Mouse (Mus musculus) liver, embryonic 15.5 days (tissue): ENCODE data around the gene Epha4. TPM values are rescaled to one million over a fixed set of nuclear protein-coding genes. Genes with fewer than 3 reads are reported as not detected.

Experiments
- ATAC-seq: fragments of 200-750 bp; cut with Nextera tagmentation; 2 replicates; pipeline ENCODE4 v1.8.0; 2017; ENCODE audit warnings: moderate number of reproducible peaks, mild to moderate bottlenecking, moderate library complexity; ENCODE audit not compliant: insufficient read depth
- H3K27ac ChIP-seq: fragments of 300-500 bp; sonication (generic); replicated peaks from 2 replicates; pipeline ENCODE4 v1.5.1; 2015; ENCODE audit warnings: mild to moderate bottlenecking, inconsistent platforms
- H3K27me3 ChIP-seq: fragments of 300-500 bp; sonication (generic); 2 replicates; pipeline ENCODE4 v1.6.1; 2015; ENCODE audit warnings: mild to moderate bottlenecking, inconsistent platforms
- H3K36me3 ChIP-seq: fragments of 300-500 bp; sonication (generic); replicated peaks from 2 replicates; pipeline ENCODE4 v1.6.1; 2015; ENCODE audit warnings: moderate library complexity, mild to moderate bottlenecking, inconsistent platforms
- H3K4me1 ChIP-seq: fragments of 300-500 bp; sonication (generic); replicated peaks from 2 replicates; pipeline ENCODE4 v1.6.1; 2015; ENCODE audit warnings: inconsistent platforms
- H3K4me2 ChIP-seq: fragments of 300-500 bp; sonication (generic); 2 replicates; pipeline ENCODE4 v1.6.1; 2015; ENCODE audit warnings: moderate library complexity, mild to moderate bottlenecking, inconsistent platforms
- H3K4me3 ChIP-seq: fragments of 300-500 bp; sonication (generic); replicated peaks from 2 replicates; pipeline ENCODE4 v1.5.1; 2015; ENCODE audit warnings: mild to moderate bottlenecking, inconsistent platforms
- H3K9ac ChIP-seq: fragments of 300-500 bp; sonication (generic); 2 replicates; pipeline ENCODE4 v1.6.1; 2015; ENCODE audit warnings: moderate library complexity, mild to moderate bottlenecking, inconsistent platforms
- H3K9me3 ChIP-seq: fragments of 300-500 bp; sonication (generic); replicated peaks from 2 replicates; pipeline ENCODE4 v1.6.1; 2016; ENCODE audit warnings: inconsistent platforms
- WGBS: fragments of 180-500 bp; shearing (Covaris S2); methylation state at CpG from one replicate; pipeline ENCODE4 v1.1.7; 2015; ENCODE audit warnings: mixed read lengths; ENCODE audit not compliant: insufficient replicate concordance; 5-methylcytosine and 5-hydroxymethylcytosine counted together
- polyA plus RNA-seq: library from polyadenylated mRNA; unstranded; fragments of >200 nt; fragmentation: Nextera tagmentation; extraction: Ambion mirVana; gene quantifications from 2 replicates; pipeline ENCODE4 v1.2.1, GENCODE M21; 2015

The Epha4 gene
- polyA plus RNA-seq, 1 experiment from 2014 or later: 0.31 TPM

DNA sequence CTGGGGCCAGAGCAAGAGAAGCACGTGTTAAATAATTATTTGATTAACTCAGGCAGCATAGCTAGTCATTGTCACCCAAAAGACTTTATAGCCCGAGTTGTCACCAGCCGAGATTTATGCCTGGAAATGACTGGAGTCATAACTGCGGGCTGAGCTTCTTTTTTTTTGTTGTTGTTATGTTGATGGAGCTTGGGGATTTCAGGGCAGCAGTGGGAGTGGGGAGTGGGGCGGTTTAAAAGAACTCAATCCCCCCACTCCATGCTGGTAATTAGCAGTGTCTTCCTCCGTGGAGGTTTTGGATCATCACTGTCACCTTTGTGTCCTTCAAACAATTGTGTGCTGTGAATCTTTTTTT is 57.5 kb downstream of the Epha4 start:
- no peak overlapping the region for H3K27ac ChIP-seq
- no peak overlapping the region for H3K4me2 ChIP-seq
- H3K27me3 ChIP-seq: no peaks in the 10 kb centered on the region
- WGBS: 43% methylated on average over 6 of the region's 6 CpGs
- no peak overlapping the region for H3K9ac ChIP-seq
- H3K36me3 ChIP-seq: no peaks in the 10 kb centered on the region
- H3K4me1 ChIP-seq: no peaks in the 10 kb centered on the region
- no peaks in the 10 kb centered on the region for H3K9me3 ChIP-seq
- no peak for ATAC-seq
- H3K4me3 ChIP-seq: no peak overlapping the region

DNA sequence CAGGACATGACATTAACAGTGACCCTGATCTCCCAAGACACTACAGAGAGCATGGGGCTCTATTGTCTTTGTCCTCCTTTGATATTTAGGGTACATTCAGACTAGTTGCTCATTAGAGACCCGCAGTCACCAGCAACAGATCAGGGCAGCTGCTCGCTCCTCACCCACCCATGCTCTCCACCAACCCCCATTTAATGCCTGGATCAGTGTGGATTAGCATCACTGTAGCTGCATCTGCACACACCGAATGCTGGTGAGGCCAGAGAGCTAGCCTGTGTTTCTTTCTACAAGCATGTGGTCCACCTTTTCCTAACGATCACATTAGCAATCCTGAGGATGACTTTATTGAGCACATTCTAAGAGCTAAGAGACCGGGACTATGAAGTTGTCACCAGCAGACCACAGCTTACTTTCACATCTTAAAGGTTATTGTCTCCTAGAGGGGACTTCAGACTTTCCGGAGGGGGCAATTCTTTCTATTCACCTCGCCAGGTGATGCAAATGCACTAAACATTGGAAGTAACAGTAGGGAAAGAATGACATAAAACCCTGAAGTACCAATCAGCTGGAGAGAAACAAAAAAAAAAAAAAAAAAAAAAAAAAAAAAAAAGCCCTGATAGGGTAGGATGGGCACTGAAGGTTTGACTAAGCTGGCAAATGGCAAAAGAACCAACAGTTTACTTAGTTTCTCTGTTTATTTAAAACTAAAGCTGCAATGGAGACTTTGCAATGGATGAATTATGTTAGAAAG is 58.0 kb downstream of the Epha4 start:
- no peaks in the 10 kb centered on the region for H3K9me3 ChIP-seq

DNA sequence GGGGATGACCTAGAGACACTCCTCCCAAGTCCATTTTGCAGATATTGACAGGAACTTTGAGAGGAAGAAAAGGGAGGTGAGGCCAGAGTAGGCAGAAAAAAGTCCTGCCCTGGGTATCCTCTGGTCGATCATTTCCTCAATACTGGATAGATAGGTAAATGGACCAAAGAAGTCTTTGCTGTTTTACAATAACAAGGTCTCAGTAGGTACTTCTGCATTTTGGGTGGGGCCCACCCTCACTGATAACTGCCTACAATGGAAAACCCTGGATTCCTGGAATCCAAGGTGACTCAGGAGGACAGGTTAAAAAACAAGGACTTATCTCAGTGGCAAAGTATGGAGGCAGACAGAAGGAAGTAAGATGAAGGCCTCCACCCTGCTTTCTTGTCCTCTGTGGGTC is 61.1 kb downstream of the Epha4 start:
- Histone ChIP-seq H3K27ac (no peak overlapping the region), H3K4me1 (no peaks in the 10 kb centered on the region), H3K36me3 (no peaks in the 10 kb centered on the region), H3K9me3 (no peaks in the 10 kb centered on the region), H3K4me3 (no peak overlapping the region), H3K4me2 (no peak overlapping the region), H3K9ac (no peak overlapping the region), H3K27me3 (no peaks in the 10 kb centered on the region)
- 51% methylated on average over 1 of the region's 1 CpGs for whole genome bisulfite sequencing
- no peak for ATAC-seq

More for the DNA sequence above, 58.0 kb downstream of the Epha4 start:
- no peaks in the 10 kb centered on the region for H3K4me1 ChIP-seq
- WGBS: 54% methylated on average over 7 of the region's 7 CpGs
- no peaks in the 10 kb centered on the region for H3K27me3 ChIP-seq
- H3K4me3 ChIP-seq: no peak overlapping the region
- H3K4me2 ChIP-seq: no peak overlapping the region
- no peak overlapping the region for H3K9ac ChIP-seq
- H3K27ac ChIP-seq: no peak overlapping the region
- no peak for ATAC-seq
- H3K36me3 ChIP-seq: no peaks in the 10 kb centered on the region

DNA sequence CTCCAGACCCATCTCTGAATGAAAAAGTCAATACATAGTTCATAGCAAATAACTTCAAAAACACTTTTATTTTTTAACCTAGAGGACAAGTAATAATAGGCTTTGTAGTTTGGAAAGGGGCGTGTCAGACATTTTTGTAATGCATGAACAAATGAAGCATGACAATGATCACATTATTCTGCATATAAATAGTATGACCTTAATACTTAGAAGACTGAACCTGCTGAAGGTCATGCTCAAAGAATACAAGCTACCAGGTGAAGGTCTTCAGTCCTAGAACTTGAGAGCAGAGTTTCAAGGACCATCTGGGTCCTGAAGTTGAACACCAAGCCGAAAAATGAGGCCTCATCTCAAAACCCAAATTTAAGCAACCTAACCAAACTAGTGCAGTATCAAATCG is 62.2 kb downstream of the Epha4 start:
- H3K4me2 ChIP-seq: no peak overlapping the region
- no peaks in the 10 kb centered on the region for H3K4me1 ChIP-seq
- WGBS: 59% methylated on average over 3 of the region's 3 CpGs
- no peak overlapping the region for H3K27ac ChIP-seq
- H3K27me3 ChIP-seq: no peaks in the 10 kb centered on the region
- no peak overlapping the region for H3K4me3 ChIP-seq
- no peaks in the 10 kb centered on the region for H3K36me3 ChIP-seq
- no peaks in the 10 kb centered on the region for H3K9me3 ChIP-seq
- H3K9ac ChIP-seq: no peak overlapping the region
- ATAC-seq: no peak

DNA sequence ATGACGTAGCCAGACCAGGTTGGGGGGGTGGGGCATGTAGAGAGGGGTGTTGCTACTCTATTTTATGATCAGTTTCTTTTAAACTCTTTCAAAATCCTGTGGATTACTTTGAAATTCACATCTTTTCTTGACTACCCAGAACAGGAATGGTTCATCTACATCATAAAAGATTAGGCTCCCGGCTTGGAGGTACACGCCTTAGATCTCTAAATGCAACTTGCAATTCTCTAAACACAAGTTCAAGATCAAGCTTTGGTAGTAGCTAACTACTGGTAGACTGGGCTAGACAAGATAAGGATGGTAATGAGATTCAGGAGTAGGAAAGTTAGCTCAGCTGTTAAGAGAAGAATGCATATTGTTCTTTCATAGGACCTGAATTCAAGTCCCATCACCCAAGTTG is 63.3 kb downstream of the Epha4 start:
- ATAC-seq: no peak
- WGBS: 69% methylated on average over 3 of the region's 3 CpGs

DNA sequence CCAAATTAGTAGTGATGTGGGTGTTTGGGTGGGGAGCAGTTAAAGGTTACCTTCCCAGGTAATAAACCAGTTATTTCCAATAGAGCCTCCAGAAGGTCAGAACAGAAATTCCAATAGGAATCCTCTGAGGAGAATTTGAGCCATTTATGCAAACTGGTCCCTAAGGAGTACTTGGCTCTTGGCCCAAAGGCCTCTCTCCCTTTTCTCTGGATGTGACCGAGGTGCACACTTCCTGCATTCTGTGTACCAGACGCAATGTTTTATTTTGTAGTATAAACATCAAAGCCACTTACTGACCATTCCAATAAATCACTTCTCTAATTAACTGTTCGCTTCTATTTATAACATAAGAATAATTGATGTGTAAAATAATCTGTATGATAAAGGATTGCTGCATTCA is 64.7 kb downstream of the Epha4 start:
- H3K4me2 ChIP-seq: no peak overlapping the region
- no peak overlapping the region for H3K27ac ChIP-seq
- no peak overlapping the region for H3K4me3 ChIP-seq
- H3K36me3 ChIP-seq: no peaks in the 10 kb centered on the region
- WGBS: 67% methylated on average over 3 of the region's 3 CpGs
- H3K4me1 ChIP-seq: no peaks in the 10 kb centered on the region
- no peak for ATAC-seq
- no peaks in the 10 kb centered on the region for H3K27me3 ChIP-seq
- no peak overlapping the region for H3K9ac ChIP-seq
- H3K9me3 ChIP-seq: no peaks in the 10 kb centered on the region

More for the DNA sequence above, 63.3 kb downstream of the Epha4 start:
- Histone ChIP-seq H3K4me3 (no peak overlapping the region), H3K9me3 (no peaks in the 10 kb centered on the region), H3K9ac (no peak overlapping the region), H3K4me1 (no peaks in the 10 kb centered on the region), H3K27ac (no peak overlapping the region), H3K27me3 (no peaks in the 10 kb centered on the region), H3K36me3 (no peaks in the 10 kb centered on the region), H3K4me2 (no peak overlapping the region)

DNA sequence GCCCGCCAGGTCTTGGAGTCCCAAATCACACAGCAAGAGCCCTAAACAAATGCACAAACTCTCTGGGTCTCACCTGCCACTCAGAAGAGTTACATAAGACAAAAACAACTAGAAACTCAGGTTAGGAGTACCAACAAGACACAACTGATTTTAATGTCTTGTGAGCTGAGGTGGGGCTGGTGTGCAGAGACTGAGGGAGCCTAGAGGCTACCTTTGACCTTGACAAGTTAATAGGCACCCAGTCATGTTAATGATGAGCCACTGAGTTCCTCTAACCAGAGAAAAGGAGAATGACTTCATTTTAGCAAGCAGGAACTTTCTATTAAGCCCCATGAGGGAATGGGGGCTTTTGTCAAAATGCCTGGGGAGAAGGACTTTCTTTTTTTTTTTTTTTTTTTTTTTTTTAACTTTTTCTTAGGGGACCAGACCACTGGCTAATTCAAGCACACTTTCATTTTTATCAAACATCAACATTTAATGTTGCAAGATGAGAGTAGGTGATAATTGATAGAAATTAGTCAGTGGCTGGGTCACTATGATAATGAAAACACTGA is 67.8 kb downstream of the Epha4 start:
- H3K4me2 ChIP-seq: no peak overlapping the region
- WGBS: 71% methylated on average over 1 of the region's 1 CpGs
- ATAC-seq: no peak

GRCm38 (mm10) chr1:77446438-77446837 is 68.5 kb downstream of the Epha4 start:
- no peaks in the 10 kb centered on the region for H3K36me3 ChIP-seq
- H3K4me1 ChIP-seq: no peaks in the 10 kb centered on the region
- WGBS: 73% methylated on average over 12 of the region's 12 CpGs
- H3K27ac ChIP-seq: no peak overlapping the region
- no peaks in the 10 kb centered on the region for H3K9me3 ChIP-seq
- H3K4me2 ChIP-seq: no peak overlapping the region
- no peak for ATAC-seq
- no peaks in the 10 kb centered on the region for H3K27me3 ChIP-seq
- no peak overlapping the region for H3K4me3 ChIP-seq
- H3K9ac ChIP-seq: no peak overlapping the region

More for the DNA sequence above, 67.8 kb downstream of the Epha4 start:
- H3K9me3 ChIP-seq: no peaks in the 10 kb centered on the region
- H3K4me3 ChIP-seq: no peak overlapping the region
- H3K27ac ChIP-seq: no peak overlapping the region
- no peaks in the 10 kb centered on the region for H3K36me3 ChIP-seq
- no peak overlapping the region for H3K9ac ChIP-seq
- no peaks in the 10 kb centered on the region for H3K4me1 ChIP-seq
- H3K27me3 ChIP-seq: no peaks in the 10 kb centered on the region

DNA sequence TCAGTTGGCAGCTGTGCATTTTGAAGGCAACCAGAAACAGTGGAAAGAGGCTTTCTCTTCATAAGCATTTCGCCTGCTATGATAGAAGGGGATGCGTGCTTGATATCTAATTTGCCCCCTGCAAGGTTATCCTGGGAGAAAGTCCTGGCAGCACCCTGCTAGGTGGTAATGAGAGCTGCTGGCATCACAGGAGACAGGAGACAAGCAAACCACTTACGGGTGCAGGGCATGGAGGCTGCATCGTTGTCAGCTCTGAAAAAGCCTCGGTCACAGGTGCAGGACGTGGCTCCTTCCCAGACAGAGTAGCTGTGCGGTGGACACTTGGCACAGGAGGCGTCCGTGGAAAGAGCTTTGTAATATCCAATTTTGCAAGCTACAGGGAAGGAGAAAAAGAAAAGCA is 70.2 kb downstream of the Epha4 start:
- H3K4me1 ChIP-seq: no peaks in the 10 kb centered on the region
- no peaks in the 10 kb centered on the region for H3K36me3 ChIP-seq
- H3K9ac ChIP-seq: no peak overlapping the region
- no peak for ATAC-seq
- H3K27me3 ChIP-seq: no peaks in the 10 kb centered on the region
- WGBS: 74% methylated on average over 9 of the region's 9 CpGs
- no peak overlapping the region for H3K4me2 ChIP-seq
- H3K9me3 ChIP-seq: no peaks in the 10 kb centered on the region
- H3K27ac ChIP-seq: no peak overlapping the region
- no peak overlapping the region for H3K4me3 ChIP-seq

- H3K27me3 ChIP-seq: no peaks in the 10 kb centered on the region
- no peak for ATAC-seq
- H3K36me3 ChIP-seq: no peaks in the 10 kb centered on the region
- no peak overlapping the region for H3K4me3 ChIP-seq
- no peaks in the 10 kb centered on the region for H3K4me1 ChIP-seq
- no peak overlapping the region for H3K27ac ChIP-seq
- H3K9ac ChIP-seq: no peak overlapping the region
- H3K4me2 ChIP-seq: no peak overlapping the region
- 14% methylated on average over 4 of the region's 4 CpGs for WGBS
- no peaks in the 10 kb centered on the region for H3K9me3 ChIP-seq
Observed at GRCm38 (mm10) chr1:77441987-77442386, 72.9 kb downstream of the Epha4 start.

GRCm38 (mm10) chr1:77441401-77441800 is 73.5 kb downstream of the Epha4 start:
- H3K4me1 ChIP-seq: no peaks in the 10 kb centered on the region
- no peaks in the 10 kb centered on the region for H3K36me3 ChIP-seq

DNA sequence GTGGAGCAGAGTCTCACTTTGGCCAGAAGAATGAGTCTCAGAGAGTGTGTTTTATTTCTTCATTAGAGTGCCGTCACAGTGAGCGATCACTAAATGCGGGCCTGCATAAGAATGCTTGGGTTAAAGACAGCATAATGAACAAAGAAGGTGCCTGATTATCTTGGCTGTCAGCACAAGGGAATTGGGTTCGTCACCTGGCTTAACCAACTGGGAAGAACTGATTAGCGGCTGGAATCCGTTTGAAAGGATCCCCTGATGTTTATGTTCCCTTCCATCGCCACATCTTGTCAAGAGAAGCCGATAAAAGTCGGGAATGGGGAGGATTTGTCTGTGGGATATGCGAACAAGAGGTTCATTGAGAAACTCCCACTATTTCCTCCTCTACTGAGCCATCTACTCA is 74.4 kb downstream of the Epha4 start:
- Histone ChIP-seq H3K9me3 (no peaks in the 10 kb centered on the region), H3K4me2 (no peak overlapping the region), H3K36me3 (no peaks in the 10 kb centered on the region), H3K4me3 (no peak overlapping the region), H3K27ac (no peak overlapping the region), H3K4me1 (no peaks in the 10 kb centered on the region), H3K27me3 (no peaks in the 10 kb centered on the region), H3K9ac (no peak overlapping the region)
- 58% methylated on average over 10 of the region's 10 CpGs for WGBS
- no peak for ATAC-seq

More at GRCm38 (mm10) chr1:77441401-77441800, 73.5 kb downstream of the Epha4 start:
- Histone ChIP-seq H3K4me2 (no peak overlapping the region), H3K4me3 (no peak overlapping the region), H3K9me3 (no peaks in the 10 kb centered on the region), H3K27ac (no peak overlapping the region), H3K27me3 (no peaks in the 10 kb centered on the region), H3K9ac (no peak overlapping the region)
- no peak for ATAC-seq
- WGBS: 28% methylated on average over 4 of the region's 4 CpGs
